Mouse (Mus musculus) lung, embryonic 14.5 days (tissue): ENCODE results near the gene N4bp2. TPM values are rescaled to one million over a fixed set of nuclear protein-coding genes. Genes with fewer than 3 reads are reported as not detected.

Source experiments
- ATAC-seq: fragments of 200-750 bp; cut with Nextera tagmentation; 2 replicates; pipeline ENCODE4 v1.8.0; 2017; ENCODE audit warnings: mild to moderate bottlenecking, moderate TSS enrichment, moderate library complexity; ENCODE audit not compliant: insufficient read depth
- DNase-seq: peaks from one replicate; pipeline ENCODE4 v3.0.0-alpha.2; 2015
- H3K27ac ChIP-seq: fragments of 300-500 bp; sonication (generic); 2 replicates; pipeline ENCODE4 v1.5.1; 2014; ENCODE audit warnings: low read depth, mild to moderate bottlenecking, moderate library complexity
- H3K27me3 ChIP-seq: fragments of 300-500 bp; sonication (generic); 2 replicates; pipeline ENCODE4 v1.6.1; 2014; ENCODE audit warnings: low read length, control low read depth; ENCODE audit not compliant: insufficient read depth
- H3K36me3 ChIP-seq: fragments of 300-500 bp; sonication (generic); 2 replicates; pipeline ENCODE4 v1.6.1; 2014; ENCODE audit warnings: control low read depth; ENCODE audit not compliant: insufficient read depth
- H3K4me1 ChIP-seq: fragments of 300-500 bp; sonication (generic); 2 replicates; pipeline ENCODE4 v1.6.1; 2014; ENCODE audit warnings: antibody characterized with exemption, control low read depth; ENCODE audit not compliant: insufficient read depth
- H3K4me2 ChIP-seq: fragments of 300-500 bp; sonication (generic); 2 replicates; pipeline ENCODE4 v1.6.1; 2014; ENCODE audit warnings: mild to moderate bottlenecking
- H3K4me3 ChIP-seq: fragments of 300-500 bp; sonication (generic); 2 replicates; pipeline ENCODE4 v1.5.1; 2014; ENCODE audit warnings: low read depth, low read length
- H3K9ac ChIP-seq: fragments of 300-500 bp; sonication (generic); 2 replicates; pipeline ENCODE4 v1.6.1; 2014
- H3K9me3 ChIP-seq: fragments of 300-500 bp; sonication (generic); 2 replicates; pipeline ENCODE4 v1.6.1; 2016; ENCODE audit warnings: low read depth, low read length, control low read depth
- CTCF ChIP-seq: IDR thresholded peaks from 2 replicates; pipeline ENCODE4 v1.5.1; 2016; ENCODE audit warnings: antibody characterized with exemption, low read depth
- WGBS: fragments of 180-500 bp; shearing (Covaris S2); extraction: QIAGEN DNeasy Blood & Tissue Kit; methylation state at CpG from one replicate; pipeline ENCODE4 v1.1.7; 2014; 5-methylcytosine and 5-hydroxymethylcytosine counted together
- polyA plus RNA-seq: library from polyadenylated mRNA; unstranded; fragments of >200 nt; fragmentation: Nextera tagmentation; extraction: Ambion mirVana; gene quantifications from 2 replicates; pipeline ENCODE4 v1.2.1, GENCODE M21; 2014

N4bp2 gene
- polyA plus RNA-seq, 1 experiment from 2014 or later: 33.2 TPM

DNA sequence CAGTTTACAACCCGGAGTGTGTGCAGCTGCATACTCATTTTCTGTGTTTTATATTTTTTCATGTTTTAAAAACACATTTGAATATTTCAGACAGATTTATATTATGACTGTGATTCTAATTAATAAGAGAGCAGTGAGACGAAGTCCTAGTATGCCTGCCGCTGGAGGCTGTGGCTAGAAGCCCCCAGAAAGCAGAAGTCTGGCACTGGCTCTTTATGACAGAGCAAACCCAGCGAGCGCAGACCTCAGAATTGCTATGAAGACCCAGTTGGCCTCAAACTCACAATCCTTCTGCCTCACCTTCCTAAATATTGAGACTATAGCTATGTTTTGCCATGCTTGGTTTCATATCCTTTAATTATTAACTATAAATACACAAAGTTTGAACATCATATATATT is 64.9 kb downstream of the N4bp2 start:
- no peak for ATAC-seq
- no peak overlapping the region for H3K9ac ChIP-seq
- H3K36me3 ChIP-seq: peaks cover 36% of the 10 kb centered on the region
- no peaks in the 10 kb centered on the region for H3K4me1 ChIP-seq
- H3K9me3 ChIP-seq: no peaks in the 10 kb centered on the region
- no peak for TF ChIP-seq CTCF
- no peak for DNase-seq
- WGBS: 83% methylated on average over 5 of the region's 5 CpGs
- no peak overlapping the region for H3K4me3 ChIP-seq
- H3K4me2 ChIP-seq: no peak overlapping the region
- H3K27ac ChIP-seq: no peak overlapping the region
- H3K27me3 ChIP-seq: no peaks in the 10 kb centered on the region

DNA sequence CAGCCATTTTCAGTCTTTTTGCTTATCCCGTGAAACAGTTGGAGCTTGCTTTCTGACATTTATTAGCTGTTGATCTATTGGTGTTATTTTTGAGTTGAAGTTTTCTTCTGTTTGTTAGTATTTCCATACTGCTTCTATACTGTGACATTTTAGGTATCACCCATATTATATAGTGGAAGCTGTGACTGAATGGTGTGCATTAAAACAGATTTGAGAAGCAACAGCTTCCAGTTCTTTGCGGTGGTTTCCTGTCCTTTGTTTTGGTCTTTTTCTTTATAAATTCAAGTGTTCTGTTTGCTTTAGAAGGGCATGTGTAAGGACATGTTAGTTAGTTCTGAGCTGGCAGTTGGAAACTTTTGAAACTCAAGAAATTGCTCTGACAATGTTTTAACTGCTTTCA is 65.7 kb downstream of the N4bp2 start:
- H3K9ac ChIP-seq: no peak overlapping the region
- WGBS: 47% methylated on average over 2 of the region's 2 CpGs
- no peak overlapping the region for H3K4me3 ChIP-seq
- H3K27ac ChIP-seq: peak overlapping the region; percentile 38; the same call in 1 of the 2 replicates
- no peaks in the 10 kb centered on the region for H3K9me3 ChIP-seq
- DNase-seq (peak; percentile 68), ATAC-seq (peak; percentile 52; the same call in 1 of the 2 replicates)
- H3K4me2 ChIP-seq: no peak overlapping the region
- no peaks in the 10 kb centered on the region for H3K4me1 ChIP-seq
- H3K36me3 ChIP-seq: peaks cover 29% of the 10 kb centered on the region
- H3K27me3 ChIP-seq: no peaks in the 10 kb centered on the region
- TF ChIP-seq CTCF: no peak

DNA sequence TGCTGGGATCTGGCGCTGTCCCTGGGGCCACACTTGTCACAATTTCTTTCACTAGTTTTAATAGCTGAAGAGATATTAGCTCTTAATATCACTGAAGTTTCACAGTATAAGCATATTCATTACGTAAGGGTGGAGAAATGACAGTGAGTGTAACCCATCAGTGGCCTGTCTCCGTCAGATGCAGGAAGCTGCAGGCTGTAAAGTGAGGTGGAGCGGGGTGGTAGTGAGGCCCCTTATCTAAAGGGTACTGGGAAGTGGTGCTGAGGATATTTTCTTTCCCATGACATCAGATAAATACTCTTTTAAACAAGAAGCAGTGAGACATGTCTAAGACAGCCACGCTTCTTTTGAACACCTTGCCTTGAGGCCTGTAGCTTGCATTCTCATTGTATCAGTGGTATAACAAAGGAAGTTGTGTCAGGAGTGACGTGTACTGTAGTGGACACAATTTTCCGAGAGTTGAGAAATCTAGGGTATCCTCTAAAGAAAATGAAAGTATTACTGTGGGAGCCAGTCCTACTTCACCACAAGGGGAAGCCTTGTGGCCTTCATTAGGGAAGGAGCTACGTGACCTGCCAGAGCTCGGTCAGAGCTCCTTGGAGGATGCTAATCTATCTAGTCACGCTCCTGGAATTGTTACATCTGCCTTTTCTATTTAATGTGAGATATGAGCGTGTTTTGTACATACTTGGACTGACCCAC is 68.7 kb downstream of the N4bp2 start:
- DNase-seq (no peak), ATAC-seq (no peak)
- WGBS: 81% methylated on average over 11 of the region's 11 CpGs

DNA sequence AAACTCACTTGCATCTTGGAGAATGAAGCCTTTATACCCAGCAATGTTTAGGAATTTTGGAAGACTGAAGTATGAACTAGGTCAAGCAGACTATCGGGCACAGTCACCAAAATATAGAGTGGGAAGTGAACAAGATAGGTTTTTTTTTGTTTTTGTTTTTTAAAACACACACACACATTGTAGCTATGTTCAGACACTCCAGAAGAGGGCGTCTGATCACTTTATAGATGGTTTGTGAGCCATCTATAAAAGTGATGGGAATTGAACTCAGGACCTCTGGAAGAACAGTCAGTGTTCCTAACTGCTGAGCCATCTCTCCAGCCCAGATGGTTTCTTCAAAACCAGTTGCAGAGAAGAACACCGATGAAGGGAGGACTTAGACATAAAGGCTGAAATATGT is 69.8 kb downstream of the N4bp2 start:
- H3K36me3 ChIP-seq: no peaks in the 10 kb centered on the region; the same call in 1 of the 2 replicates
- no peak for ATAC-seq
- no peak for TF ChIP-seq CTCF
- H3K9me3 ChIP-seq: no peaks in the 10 kb centered on the region
- H3K4me3 ChIP-seq: no peak overlapping the region
- DNase-seq: no peak
- H3K4me1 ChIP-seq: no peaks in the 10 kb centered on the region
- WGBS: 73% methylated on average over 3 of the region's 3 CpGs
- no peak overlapping the region for H3K4me2 ChIP-seq
- H3K9ac ChIP-seq: no peak overlapping the region
- H3K27me3 ChIP-seq: no peaks in the 10 kb centered on the region
- H3K27ac ChIP-seq: no peak overlapping the region

More for the DNA sequence above, 68.7 kb downstream of the N4bp2 start:
- Histone ChIP-seq H3K27me3 (no peaks in the 10 kb centered on the region), H3K9ac (no peak overlapping the region), H3K27ac (no peak overlapping the region), H3K4me2 (no peak overlapping the region), H3K4me1 (no peaks in the 10 kb centered on the region), H3K36me3 (peaks cover 3% of the 10 kb centered on the region; the same call in 1 of the 2 replicates), H3K9me3 (no peaks in the 10 kb centered on the region), H3K4me3 (no peak overlapping the region)
- no peak for TF ChIP-seq CTCF

DNA sequence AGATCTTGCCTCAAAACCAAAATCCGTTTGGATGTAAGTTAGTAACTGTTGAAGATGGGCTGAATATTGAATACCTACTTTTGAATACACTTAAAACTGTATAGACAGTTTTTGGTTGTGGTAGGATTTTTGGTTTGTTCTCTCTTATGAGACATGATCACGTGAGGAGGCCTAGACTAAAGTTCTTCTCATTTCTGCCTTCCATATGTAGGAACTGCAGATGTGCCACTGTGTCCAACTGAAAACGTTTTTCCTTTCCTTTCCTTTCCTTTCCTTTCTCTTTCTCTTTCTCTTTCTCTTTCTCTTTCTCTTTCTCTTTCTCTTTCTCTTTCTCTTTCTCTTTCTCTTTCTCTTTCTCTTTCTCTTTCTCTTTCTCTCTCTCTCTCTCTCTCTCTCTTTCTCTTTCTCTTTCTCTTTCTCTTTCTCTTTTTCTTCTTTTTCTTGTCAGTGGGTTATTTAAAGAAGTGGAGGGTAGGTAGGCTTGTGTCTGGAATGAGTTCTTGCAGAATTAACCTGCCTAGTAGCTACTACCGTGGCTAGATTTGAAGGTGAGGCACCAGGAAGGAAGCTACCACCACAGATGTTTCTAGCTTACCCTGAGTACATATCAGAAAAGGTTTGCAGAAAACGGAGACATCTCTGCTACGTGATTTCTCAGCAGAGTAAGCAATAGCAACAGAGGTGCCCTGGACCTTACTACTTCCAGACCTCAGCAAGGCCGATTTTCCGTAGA is 70.6 kb downstream of the N4bp2 start:
- no peak for ATAC-seq
- no peak for TF ChIP-seq CTCF
- H3K4me2 ChIP-seq: no peak overlapping the region
- H3K27ac ChIP-seq: no peak overlapping the region
- no peak overlapping the region for H3K9ac ChIP-seq
- no peaks in the 10 kb centered on the region for H3K27me3 ChIP-seq
- H3K9me3 ChIP-seq: no peaks in the 10 kb centered on the region
- H3K4me1 ChIP-seq: no peaks in the 10 kb centered on the region
- no peaks in the 10 kb centered on the region; the same call in 1 of the 2 replicates for H3K36me3 ChIP-seq
- H3K4me3 ChIP-seq: no peak overlapping the region
- no peak for DNase-seq
- WGBS: 87% methylated on average over 8 of the region's 8 CpGs

DNA sequence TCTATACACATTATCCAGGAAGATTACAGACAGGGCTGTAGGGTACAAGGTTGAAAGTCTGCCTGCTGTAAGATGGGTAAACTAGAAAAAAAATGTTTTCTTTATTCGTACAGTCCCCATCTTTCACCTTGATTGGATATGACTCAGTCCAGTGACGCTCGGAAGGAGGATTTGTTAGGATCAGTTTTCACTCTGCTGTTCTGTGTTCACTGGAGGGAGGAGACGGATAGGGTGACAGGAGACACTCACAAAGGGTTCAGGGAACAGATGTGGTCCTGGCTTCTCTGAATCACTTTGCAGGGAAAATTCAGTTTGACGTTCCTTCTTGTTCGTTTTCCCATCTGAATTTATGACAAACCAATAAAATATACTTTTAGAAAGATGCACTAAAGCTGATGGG is 74.7 kb downstream of the N4bp2 start:
- no peak for ATAC-seq
- no peaks in the 10 kb centered on the region for H3K27me3 ChIP-seq
- no peaks in the 10 kb centered on the region for H3K4me1 ChIP-seq
- no peak overlapping the region for H3K4me3 ChIP-seq
- H3K36me3 ChIP-seq: no peaks in the 10 kb centered on the region
- no peak for DNase-seq
- 47% methylated on average over 6 of the region's 6 CpGs for WGBS
- no peak overlapping the region for H3K27ac ChIP-seq
- no peak overlapping the region for H3K9ac ChIP-seq
- TF ChIP-seq CTCF: no peak
- no peaks in the 10 kb centered on the region for H3K9me3 ChIP-seq
- H3K4me2 ChIP-seq: no peak overlapping the region

DNA sequence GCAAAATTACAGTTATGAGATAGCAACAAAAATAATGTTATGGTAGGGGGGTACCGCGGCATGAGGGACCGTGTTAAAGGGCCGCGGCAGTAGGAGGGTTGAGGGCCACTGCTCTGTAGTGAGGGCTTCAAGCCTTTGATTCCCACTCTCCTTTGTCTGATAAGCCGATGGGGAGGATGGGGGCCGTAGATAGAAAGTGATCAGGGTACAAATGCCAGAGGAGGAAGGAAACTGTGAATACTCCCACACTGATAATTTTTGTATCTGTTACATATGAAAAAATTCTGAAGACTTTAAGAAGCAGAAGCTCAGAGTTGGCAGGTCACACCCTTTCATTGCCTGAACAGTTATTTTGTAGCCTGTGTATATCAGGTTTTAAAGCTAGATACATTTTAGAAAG is 79.6 kb downstream of the N4bp2 start:
- H3K27ac ChIP-seq: no peak overlapping the region
- H3K27me3 ChIP-seq: no peaks in the 10 kb centered on the region
- no peak overlapping the region for H3K4me3 ChIP-seq
- DNase-seq (no peak), ATAC-seq (no peak)
- no peak overlapping the region for H3K4me2 ChIP-seq
- no peaks in the 10 kb centered on the region for H3K36me3 ChIP-seq
- no peak for TF ChIP-seq CTCF
- H3K9me3 ChIP-seq: no peaks in the 10 kb centered on the region
- no peaks in the 10 kb centered on the region for H3K4me1 ChIP-seq
- no peak overlapping the region for H3K9ac ChIP-seq
- 80% methylated on average over 7 of the region's 7 CpGs for WGBS
